Mouse (Mus musculus): ENCODE data around the gene Ccdc22.

DNA sequence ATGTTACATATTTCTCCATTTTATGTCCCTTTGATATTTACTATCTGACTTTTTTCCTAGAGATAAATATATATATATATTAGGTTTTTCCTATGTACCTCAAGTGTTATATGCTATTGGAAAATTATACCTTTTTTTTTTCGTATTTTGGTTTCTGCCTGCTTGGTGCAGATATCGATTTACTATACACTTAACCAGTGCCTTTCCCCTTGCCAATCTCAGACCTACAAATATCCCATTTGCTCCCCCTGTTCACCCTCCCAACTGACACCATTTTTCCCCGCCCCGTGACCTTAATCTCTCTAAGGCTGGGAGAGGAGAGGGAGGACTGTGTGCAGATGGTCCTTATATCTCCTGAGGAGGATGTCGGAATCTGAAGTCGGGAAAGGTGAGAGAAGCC is 1.5 kb upstream of the Ccdc22 start, which contains the start of gene Cacna1f:
- TF ChIP-seq CTCF (IDR thresholded peaks at IDR 0.05; ENCODE audit: low read depth) = no peak
- TF ChIP-seq EP300 (IDR thresholded peaks at IDR 0.05; ENCODE audit: low read depth) = no peak

All from liver, postnatal 0 days (tissue).